Mouse (Mus musculus) lung, embryonic 16.5 days (tissue): ENCODE measurements around the gene Il18. TPM values are rescaled to one million over a fixed set of nuclear protein-coding genes. Genes with fewer than 3 reads are reported as not detected.

ENCODE experiments used
- ATAC-seq: fragments of 200-750 bp; cut with Nextera tagmentation; 2 replicates; pipeline ENCODE4 v1.8.0; 2017; ENCODE audit warnings: low read depth, mild to moderate bottlenecking, moderate library complexity
- H3K27ac ChIP-seq: fragments of 300-500 bp; sonication (generic); 2 replicates; pipeline ENCODE4 v1.5.1; 2014; ENCODE audit warnings: mild to moderate bottlenecking, control low read depth, low read length
- H3K27me3 ChIP-seq: fragments of 300-500 bp; sonication (generic); 2 replicates; pipeline ENCODE4 v1.6.1; 2014; ENCODE audit warnings: low read depth, low read length, mixed read lengths; ENCODE audit not compliant: control insufficient read depth, insufficient read depth
- H3K36me3 ChIP-seq: fragments of 300-500 bp; sonication (generic); 2 replicates; pipeline ENCODE4 v1.6.1; 2014; ENCODE audit warnings: low read length; ENCODE audit not compliant: control insufficient read depth, insufficient read depth
- H3K4me1 ChIP-seq: fragments of 300-500 bp; sonication (generic); replicated peaks from 2 replicates; pipeline ENCODE4 v1.6.1; 2014; ENCODE audit warnings: low read length, mixed read lengths; ENCODE audit not compliant: control insufficient read depth, insufficient read depth
- H3K4me2 ChIP-seq: fragments of 300-500 bp; sonication (generic); 2 replicates; pipeline ENCODE4 v1.6.1; 2014; ENCODE audit warnings: low read depth, low read length, control low read depth
- H3K4me3 ChIP-seq: fragments of 300-500 bp; sonication (generic); 2 replicates; pipeline ENCODE4 v1.5.1; 2014; ENCODE audit warnings: mild to moderate bottlenecking, low read length, control low read depth
- H3K9ac ChIP-seq: fragments of 300-500 bp; sonication (generic); 2 replicates; pipeline ENCODE4 v1.6.1; 2014; ENCODE audit warnings: low read length, control low read depth
- H3K9me3 ChIP-seq: fragments of 300-500 bp; sonication (generic); 2 replicates; pipeline ENCODE4 v1.6.1; 2016; ENCODE audit warnings: low read length; ENCODE audit not compliant: control insufficient read depth
- WGBS: fragments of 180-500 bp; shearing (Covaris S2); extraction: QIAGEN DNeasy Blood & Tissue Kit; methylation state at CpG from one replicate; pipeline ENCODE4 v1.1.7; 2014; 5-methylcytosine and 5-hydroxymethylcytosine counted together
- polyA plus RNA-seq: library from polyadenylated mRNA; unstranded; fragments of >200 nt; fragmentation: Nextera tagmentation; extraction: Ambion mirVana; gene quantifications from 2 replicates; pipeline ENCODE4 v1.2.1, GENCODE M21; 2015

Il18 gene
- polyA plus RNA-seq, 1 experiment from 2014 or later = 5.0 TPM

DNA sequence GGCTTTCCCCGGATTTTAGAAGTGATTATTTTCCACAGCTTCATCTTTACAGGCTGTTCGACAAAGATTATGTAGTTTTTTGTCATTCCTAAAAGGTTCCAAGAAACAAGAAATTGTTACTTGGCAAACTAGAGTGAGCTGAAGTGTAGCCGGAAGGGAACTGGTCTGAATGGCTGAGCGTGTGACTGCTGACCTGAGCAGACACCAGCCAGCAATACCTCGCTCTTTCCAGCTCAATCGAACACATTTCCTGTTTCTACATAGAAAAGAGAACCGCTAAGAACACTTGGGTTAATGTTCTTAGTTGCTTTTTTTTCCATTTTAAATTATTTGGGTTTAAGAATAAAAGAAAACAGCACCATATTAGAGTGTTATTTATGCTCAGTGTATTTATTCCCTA, 14.5 kb upstream of the Il18 start:
- 52% methylated on average over 7 of the region's 7 CpGs for WGBS
- no peak overlapping the region for H3K4me2 ChIP-seq

DNA sequence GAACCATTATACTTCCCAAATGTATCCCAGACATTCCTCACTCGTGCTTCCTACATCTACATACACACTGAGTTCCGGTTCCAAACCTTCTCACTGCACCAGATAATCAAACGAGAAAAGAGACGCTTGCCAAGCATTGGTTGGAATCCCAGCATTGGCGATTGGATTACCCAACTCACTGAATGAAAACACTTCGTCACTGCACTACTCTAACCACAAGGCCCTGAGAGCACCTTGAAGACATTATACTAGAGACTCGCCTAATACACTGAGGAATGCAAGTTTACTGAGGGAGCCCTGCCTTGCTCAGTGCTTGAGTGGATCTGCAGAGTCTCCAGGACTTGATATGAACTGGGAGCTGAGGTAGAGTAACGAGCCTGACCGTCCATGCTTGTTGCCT, 12.2 kb upstream of the Il18 start:
- Histone ChIP-seq H3K4me1 (no peaks in the 10 kb centered on the region), H3K27me3 (no peaks in the 10 kb centered on the region), H3K36me3 (no peaks in the 10 kb centered on the region), H3K27ac (no peak overlapping the region), H3K4me3 (no peak overlapping the region), H3K9ac (no peak overlapping the region), H3K9me3 (no peaks in the 10 kb centered on the region), H3K4me2 (no peak overlapping the region)
- no peak for ATAC-seq
- 66% methylated on average over 9 of the region's 9 CpGs for WGBS

More for the DNA sequence above, 14.5 kb upstream of the Il18 start:
- Histone ChIP-seq H3K4me1 (no peaks in the 10 kb centered on the region), H3K4me3 (no peak overlapping the region), H3K9ac (no peak overlapping the region), H3K36me3 (no peaks in the 10 kb centered on the region), H3K9me3 (no peaks in the 10 kb centered on the region), H3K27ac (no peak overlapping the region), H3K27me3 (no peaks in the 10 kb centered on the region)
- ATAC-seq = no peak

DNA sequence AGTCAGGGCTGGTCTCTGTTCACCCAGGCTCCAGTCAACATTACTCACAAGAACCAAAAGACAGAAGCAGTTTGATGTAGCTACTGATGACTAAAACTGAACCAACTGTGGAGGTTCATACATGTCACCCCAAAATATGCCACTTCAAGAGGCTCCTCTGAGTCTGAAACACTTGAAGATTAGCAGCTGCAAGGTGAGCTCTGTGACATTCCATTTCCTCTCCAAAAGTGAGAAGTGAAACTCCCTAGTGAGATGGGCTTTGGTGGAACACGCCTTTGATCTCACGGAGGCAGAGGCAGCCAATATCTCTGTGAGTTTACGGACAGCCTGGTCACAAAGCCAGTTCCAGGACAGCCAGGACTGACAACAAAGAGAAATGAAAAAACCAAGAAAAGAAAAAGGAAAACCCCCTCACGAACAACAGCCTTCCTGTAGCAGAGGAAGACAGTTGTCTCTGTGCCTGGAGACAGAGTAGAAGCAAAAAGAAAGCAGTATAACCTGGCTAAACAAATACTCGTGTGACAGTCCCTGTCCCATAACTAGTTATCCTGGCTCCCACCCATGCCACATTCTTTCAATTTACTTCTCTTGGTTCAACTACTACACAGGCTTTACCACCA, 6.7 kb upstream of the Il18 start:
- H3K4me3 ChIP-seq = no peak overlapping the region
- no peaks in the 10 kb centered on the region for H3K36me3 ChIP-seq
- no peak overlapping the region for H3K27ac ChIP-seq
- no peak for ATAC-seq
- no peaks in the 10 kb centered on the region for H3K4me1 ChIP-seq
- H3K9me3 ChIP-seq = no peaks in the 10 kb centered on the region
- 19% methylated on average over 5 of the region's 5 CpGs for WGBS
- no peaks in the 10 kb centered on the region for H3K27me3 ChIP-seq
- no peak overlapping the region for H3K4me2 ChIP-seq
- H3K9ac ChIP-seq = no peak overlapping the region

DNA sequence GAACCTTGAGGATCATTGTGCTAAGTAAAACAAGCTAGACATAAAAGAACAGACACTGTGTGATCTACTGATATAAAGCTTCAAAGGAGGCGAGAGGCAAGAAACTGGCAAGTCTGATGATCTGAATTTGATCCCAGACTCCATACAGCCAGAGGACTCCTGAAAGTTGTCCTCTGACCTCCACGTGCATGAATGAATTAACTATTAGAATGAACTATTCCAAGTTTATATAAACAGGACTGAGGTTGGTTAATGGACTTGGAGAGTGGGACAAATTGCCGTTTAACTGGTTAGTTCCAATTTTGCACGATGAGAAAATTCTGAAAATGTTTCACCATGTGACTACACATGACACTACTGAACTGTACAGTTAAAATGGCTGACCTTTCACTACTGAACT, 5.7 kb upstream of the Il18 start:
- H3K4me1 ChIP-seq = no peaks in the 10 kb centered on the region
- no peaks in the 10 kb centered on the region for H3K27me3 ChIP-seq
- H3K36me3 ChIP-seq = no peaks in the 10 kb centered on the region
- no peaks in the 10 kb centered on the region for H3K9me3 ChIP-seq
- H3K4me3 ChIP-seq = no peak overlapping the region
- no peak overlapping the region for H3K4me2 ChIP-seq
- H3K9ac ChIP-seq = no peak overlapping the region
- no peak for ATAC-seq
- H3K27ac ChIP-seq = no peak overlapping the region
- WGBS = 47% methylated on average over 4 of the region's 4 CpGs

DNA sequence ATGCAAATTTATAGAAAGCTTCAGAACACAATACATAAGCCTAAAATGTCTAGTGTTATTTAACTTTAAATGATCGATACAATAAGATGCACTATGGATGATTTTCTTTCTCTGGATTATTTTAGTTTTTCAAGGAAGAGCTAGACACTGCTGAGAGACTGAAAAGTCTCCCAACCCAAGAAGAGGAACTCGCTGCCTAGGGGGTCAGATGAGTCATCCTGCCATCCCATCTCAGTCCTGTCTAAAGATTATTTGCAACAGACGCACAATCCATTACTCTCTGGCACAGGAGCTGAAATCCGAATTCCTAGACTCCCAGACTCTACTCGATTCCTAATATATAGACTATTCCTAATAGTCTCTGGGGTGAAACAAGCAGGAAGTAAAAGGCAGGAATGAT, 2.4 kb upstream of the Il18 start:
- ATAC-seq = no peak
- Histone ChIP-seq H3K27ac (no peak overlapping the region), H3K9me3 (no peaks in the 10 kb centered on the region), H3K9ac (no peak overlapping the region), H3K27me3 (no peaks in the 10 kb centered on the region), H3K36me3 (no peaks in the 10 kb centered on the region), H3K4me2 (no peak overlapping the region), H3K4me1 (no peaks in the 10 kb centered on the region), H3K4me3 (no peak overlapping the region)
- WGBS = 59% methylated on average over 5 of the region's 5 CpGs

DNA sequence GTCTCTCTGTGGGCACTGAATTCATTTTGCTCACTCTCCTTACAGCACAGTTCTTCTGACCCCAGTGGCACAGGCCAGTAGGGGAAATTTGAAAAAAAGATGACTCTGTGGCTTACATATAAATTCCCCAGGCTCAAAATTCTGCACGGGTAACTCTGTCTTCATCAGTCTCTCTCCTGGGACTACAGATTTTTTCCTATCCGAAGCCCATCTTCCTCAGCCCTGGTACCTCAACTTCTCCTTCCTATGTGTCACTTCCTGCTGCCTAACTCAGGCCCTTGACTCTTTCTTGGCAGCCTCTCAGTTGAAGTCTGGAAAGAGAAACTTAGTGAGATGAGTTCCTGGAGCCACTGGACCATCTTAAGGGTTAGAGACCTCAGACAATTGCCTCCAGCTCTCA, 1.1 kb upstream of the Il18 start:
- Histone ChIP-seq H3K9me3 (no peaks in the 10 kb centered on the region), H3K4me1 (no peaks in the 10 kb centered on the region), H3K4me2 (no peak overlapping the region), H3K36me3 (no peaks in the 10 kb centered on the region), H3K27ac (no peak overlapping the region), H3K27me3 (no peaks in the 10 kb centered on the region), H3K4me3 (no peak overlapping the region), H3K9ac (no peak overlapping the region)
- 70% methylated on average over 2 of the region's 2 CpGs for WGBS
- ATAC-seq = no peak

DNA sequence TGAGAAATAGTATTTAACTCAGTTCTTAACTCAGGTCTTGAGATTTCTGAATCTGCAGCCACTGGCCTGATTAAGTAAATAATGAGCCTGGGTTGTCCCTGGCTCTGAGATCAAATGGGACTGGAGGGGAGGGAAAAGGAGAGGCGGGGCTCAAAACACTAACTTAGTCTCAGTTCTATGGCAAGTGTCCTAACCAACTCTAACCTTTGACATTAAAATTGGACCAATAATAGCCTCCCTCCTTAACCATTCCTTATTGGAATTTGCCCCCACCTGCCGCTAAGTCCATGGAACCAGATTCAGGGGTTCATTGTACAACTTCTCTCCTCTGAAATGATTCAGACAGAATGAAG, 443 bp downstream of the Il18 start, which contains the start of gene Bco2:
Gene Bco2, minus strand, starts transcription at position 88 of the 353 bp plus-strand sequence.
- Histone ChIP-seq H3K27me3 (no peaks in the 10 kb centered on the region), H3K9me3 (no peaks in the 10 kb centered on the region), H3K4me3 (no peak within 1 kb of the TSS), H3K9ac (no peak within 1 kb of the TSS), H3K36me3 (no peaks in the 10 kb centered on the region), H3K4me1 (no peaks in the 10 kb centered on the region), H3K27ac (no peak within 1 kb of the TSS), H3K4me2 (peak within 1 kb of the TSS; percentile 21)
- WGBS = 40% methylated on average over 2 of the region's 2 CpGs
- ATAC-seq = no peak

DNA sequence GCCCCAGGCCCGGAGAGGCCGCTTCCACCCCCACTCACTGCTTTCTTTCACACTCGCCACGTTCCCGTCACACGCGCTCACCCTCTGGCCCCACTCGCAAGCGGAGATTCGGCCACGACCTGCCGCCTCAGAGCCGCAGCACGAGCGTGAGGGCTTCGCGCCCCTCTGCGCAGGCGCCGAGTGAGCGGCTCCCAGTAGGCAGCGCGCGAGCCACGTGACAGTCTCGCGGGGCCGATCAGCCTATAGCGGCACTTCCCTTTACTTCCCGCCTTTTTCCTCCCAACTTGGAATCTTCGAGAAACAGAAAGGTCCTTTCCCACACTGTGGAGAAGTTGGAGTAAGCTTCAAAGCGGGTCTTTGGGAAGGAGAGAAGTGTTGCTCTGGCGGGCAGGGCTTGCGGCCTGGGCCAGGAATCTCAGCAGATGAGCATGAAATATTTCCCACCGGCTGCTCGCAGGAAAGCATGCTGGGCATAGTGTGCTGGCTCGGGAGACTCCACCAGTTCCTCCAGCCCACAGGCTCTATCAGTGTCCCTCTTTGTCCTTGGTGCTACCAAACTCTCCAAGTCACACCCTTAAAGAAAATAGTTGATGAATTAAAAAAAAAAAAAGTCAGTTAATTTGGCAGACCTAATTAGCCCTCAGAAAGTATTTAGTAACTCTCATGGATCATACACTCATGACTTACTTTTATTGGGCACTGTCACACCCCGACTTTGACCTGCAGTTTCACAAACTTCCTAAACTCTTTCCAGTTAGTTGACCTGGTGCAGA, 6.7 kb downstream of the Il18 start, which contains the start of gene Tex12:
Gene Tex12, minus strand, starts transcription at position 181 of the 773 bp plus-strand sequence.
- H3K36me3 ChIP-seq = no peaks in the 10 kb centered on the region
- H3K4me1 ChIP-seq = no peaks in the 10 kb centered on the region
- H3K9me3 ChIP-seq = no peaks in the 10 kb centered on the region
- H3K27me3 ChIP-seq = no peaks in the 10 kb centered on the region
- 82% methylated on average over 38 of the region's 38 CpGs for WGBS
- ATAC-seq = no peak
- H3K4me3 ChIP-seq = no peak within 1 kb of the TSS
- no peak within 1 kb of the TSS for H3K9ac ChIP-seq
- no peak within 1 kb of the TSS for H3K4me2 ChIP-seq
- no peak within 1 kb of the TSS for H3K27ac ChIP-seq

DNA sequence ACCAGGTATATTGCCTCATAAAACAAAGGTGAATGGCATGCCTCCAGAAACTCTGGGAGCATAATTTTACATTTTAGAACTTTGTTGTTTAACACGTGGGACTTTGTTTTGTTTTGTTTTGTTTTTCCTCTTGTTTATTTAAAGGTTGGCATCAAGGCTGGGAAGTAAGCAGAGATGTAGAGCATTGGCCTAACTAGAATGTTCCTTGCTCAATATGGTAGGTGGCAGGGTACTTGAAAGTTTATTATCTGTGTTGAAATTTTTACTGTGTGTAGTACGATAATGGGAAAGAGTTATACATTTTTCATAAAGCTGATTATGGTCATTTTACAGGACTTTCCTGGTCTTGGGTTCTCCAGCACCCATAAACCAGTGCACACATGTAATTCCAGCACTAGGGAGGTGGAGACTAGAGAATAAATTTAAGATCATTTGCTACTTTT, 7.3 kb downstream of the Il18 start:
- Histone ChIP-seq H3K4me2 (no peak overlapping the region), H3K4me3 (no peak overlapping the region), H3K9me3 (no peaks in the 10 kb centered on the region), H3K4me1 (no peaks in the 10 kb centered on the region), H3K36me3 (no peaks in the 10 kb centered on the region), H3K9ac (no peak overlapping the region), H3K27me3 (no peaks in the 10 kb centered on the region), H3K27ac (no peak overlapping the region)
- 66% methylated on average over 2 of the region's 2 CpGs for WGBS
- no peak for ATAC-seq
